ENCODE assay signal across 9 mouse cellular contexts in genomic region chr2:69884581-69884980, GRCm38 (mm10). TPM values are rescaled to one million over a fixed set of nuclear protein-coding genes. Genes with fewer than 3 reads are reported as not detected.
DNase-seq lines count a peak whose midpoint lies in the region; ATAC-seq and TF ChIP-seq lines count a peak whose summit lies in the region.
"Had no signal": no experiment of that assay in that cellular context is flagged by ENCODE, and none has a peak within 500 bp of the region (broad histone marks: within the 10 kb centered on the region; RNA-seq: fewer than 3 reads in every experiment).

No protein-coding gene starts in this region.

- peak overlapping the region; percentile 71 for H3K4me2 ChIP-seq in intestine, embryonic 15.5 days (replicated peaks)
- H3K4me2 ChIP-seq in neural tube, embryonic 12.5 days (replicated peaks): peak overlapping the region; percentile 76

- no peak for TF ChIP-seq CTCF in layer of hippocampus, adult 2 months (conservative IDR thresholded peaks at IDR 0.05)

- no peak for DNase-seq in layer of hippocampus, adult 2 months (ENCODE audit: low spot score in 2 of 2)
- no peak for DNase-seq in layer of hippocampus, adult 9-10 months (ENCODE audit: low spot score)
- DNase-seq in embryonic facial prominence, embryonic 10.5 days (ENCODE audit: low spot score): no peak
- DNase-seq in natural killer cell, adult 2 months (ENCODE audit: low spot score in 2 of 2): no peak
- DNase-seq in thymus, adult 18-20 months: no peak
- no peak for DNase-seq in cerebellum, adult 8-10 months
- DNase-seq: layer of hippocampus, adult 9-11 months had no signal

- H3K36me3 ChIP-seq in embryonic facial prominence, embryonic 10.5 days (replicated peaks): peaks cover 20% of the 10 kb centered on the region; the same call in 1 of the 2 replicates
- H3K36me3 ChIP-seq in intestine, embryonic 15.5 days: no peaks in the 10 kb centered on the region
- no peaks in the 10 kb centered on the region for H3K36me3 ChIP-seq in neural tube, embryonic 12.5 days

- 62% methylated on average over 6 of the region's 6 CpGs for WGBS in embryonic facial prominence, embryonic 10.5 days
- 46% methylated on average over 6 of the region's 6 CpGs for WGBS in intestine, embryonic 15.5 days
- WGBS in neural tube, embryonic 12.5 days: 65% methylated on average over 6 of the region's 6 CpGs

- peaks cover 11% of the 10 kb centered on the region for H3K4me1 ChIP-seq in embryonic facial prominence, embryonic 10.5 days
- H3K4me1 ChIP-seq in intestine, embryonic 15.5 days (replicated peaks): 0 out of 2 replicates have a peak, but pooled peaks cover 2% of the 10 kb centered on the region
- no peaks in the 10 kb centered on the region for H3K4me1 ChIP-seq in neural tube, embryonic 12.5 days

- no peak for ATAC-seq in intestine, embryonic 15.5 days
- no peak for ATAC-seq in neural tube, embryonic 12.5 days (ENCODE audit: low FRiP score, low read depth)

- peak overlapping the region; percentile 80 for H3K4me3 ChIP-seq in layer of hippocampus, adult 2 months
- peak overlapping the region; percentile 67 for H3K4me3 ChIP-seq in embryonic facial prominence, embryonic 10.5 days
- H3K4me3 ChIP-seq in intestine, embryonic 15.5 days (replicated peaks): peak overlapping the region; percentile 63
- H3K4me3 ChIP-seq in neural tube, embryonic 12.5 days: peak overlapping the region; percentile 56; the same call in 1 of the 2 replicates

- H3K27me3 ChIP-seq in embryonic facial prominence, embryonic 10.5 days (replicated peaks; ENCODE audit: low read depth, poor library complexity, severe bottlenecking): no peaks in the 10 kb centered on the region
- H3K27me3 ChIP-seq in intestine, embryonic 15.5 days (replicated peaks): no peaks in the 10 kb centered on the region
- no peaks in the 10 kb centered on the region for H3K27me3 ChIP-seq in neural tube, embryonic 12.5 days (replicated peaks)

- no peak overlapping the region; the same call in 1 of the 2 replicates for H3K9ac ChIP-seq in intestine, embryonic 15.5 days
- H3K9ac ChIP-seq in neural tube, embryonic 12.5 days: 0 out of 2 replicates have a peak overlapping the region, but pooled peaks have one; percentile 82

- no peak overlapping the region for H3K27ac ChIP-seq in layer of hippocampus, adult 2 months
- no peak overlapping the region for H3K27ac ChIP-seq in embryonic facial prominence, embryonic 10.5 days (replicated peaks)
- no peak overlapping the region for H3K27ac ChIP-seq in intestine, embryonic 15.5 days
- no peak overlapping the region for H3K27ac ChIP-seq in neural tube, embryonic 12.5 days

- no peaks in the 10 kb centered on the region for H3K9me3 ChIP-seq in embryonic facial prominence, embryonic 10.5 days
- no peaks in the 10 kb centered on the region for H3K9me3 ChIP-seq in intestine, embryonic 15.5 days
- no peaks in the 10 kb centered on the region for H3K9me3 ChIP-seq in neural tube, embryonic 12.5 days

RNA-seq across cellular contexts. Expression of gene Mettl5, which starts 0.8 kb away (rescaled TPM):
- 10 to 100 TPM; 14.1 to 15.6 TPM for total RNA-seq in layer of hippocampus, adult 2 months (2021)
- polyA plus RNA-seq in embryonic facial prominence, embryonic 10.5 days (2016; fragmentation: Nextera tagmentation; extraction: Ambion mirVana): 38.0 and 41.9 TPM in 2 replicates
- 39.8 and 41.2 TPM in 2 replicates for polyA plus RNA-seq in intestine, embryonic 15.5 days (2015; fragmentation: Nextera tagmentation; extraction: Ambion mirVana)
- polyA plus RNA-seq in neural tube, embryonic 12.5 days (2016; fragmentation: Nextera tagmentation; extraction: Ambion mirVana): 30.6 and 36.2 TPM in 2 replicates

RNA-seq across cellular contexts. Expression of gene Ubr3, which starts 12.5 kb away (rescaled TPM):
- total RNA-seq in layer of hippocampus, adult 2 months (2021): 100 to 1,000 TPM; 121 to 128 TPM
- polyA plus RNA-seq in embryonic facial prominence, embryonic 10.5 days (2016; fragmentation: Nextera tagmentation; extraction: Ambion mirVana): 13.9 and 14.6 TPM in 2 replicates
- 10.5 and 10.9 TPM in 2 replicates for polyA plus RNA-seq in intestine, embryonic 15.5 days (2015; fragmentation: Nextera tagmentation; extraction: Ambion mirVana)
- polyA plus RNA-seq in neural tube, embryonic 12.5 days (2016; fragmentation: Nextera tagmentation; extraction: Ambion mirVana): 19.2 and 22.6 TPM in 2 replicates

RNA-seq across cellular contexts. Expression of gene Ssb, which starts 23.2 kb away (rescaled TPM):
- 100 to 1,000 TPM; 125 to 139 TPM for total RNA-seq in layer of hippocampus, adult 2 months (2021)
- 377 and 407 TPM in 2 replicates for polyA plus RNA-seq in embryonic facial prominence, embryonic 10.5 days (2016; fragmentation: Nextera tagmentation; extraction: Ambion mirVana)
- 290 and 358 TPM in 2 replicates for polyA plus RNA-seq in intestine, embryonic 15.5 days (2015; fragmentation: Nextera tagmentation; extraction: Ambion mirVana)
- polyA plus RNA-seq in neural tube, embryonic 12.5 days (2016; fragmentation: Nextera tagmentation; extraction: Ambion mirVana): 355 and 373 TPM in 2 replicates
